Mouse (Mus musculus): ENCODE results near the gene Serpinb2. TPM values are rescaled to one million over a fixed set of nuclear protein-coding genes. Genes with fewer than 3 reads are reported as not detected.

The Serpinb2 gene
- polyA plus RNA-seq, 1 experiment from 2014 or later: 0.14 TPM

- 87% methylated on average over 1 of the region's 1 CpGs for WGBS
- Histone ChIP-seq H3K4me3 (ENCODE audit: low read length) (no peak overlapping the region), H3K9ac (ENCODE audit: low read depth, low read length) (no peak overlapping the region), H3K9me3 (ENCODE audit: control insufficient read depth, low read length) (no peaks in the 10 kb centered on the region), H3K4me2 (replicated peaks; ENCODE audit: low read depth, low read length) (no peak overlapping the region), H3K27me3 (ENCODE audit: control insufficient read depth, insufficient read depth, low read length) (no peaks in the 10 kb centered on the region), H3K4me1 (ENCODE audit: control insufficient read depth, insufficient read depth, low read length) (no peaks in the 10 kb centered on the region), H3K36me3 (ENCODE audit: control insufficient read depth, insufficient read depth, low read length) (no peaks in the 10 kb centered on the region), H3K27ac (ENCODE audit: low read depth, low read length) (no peak overlapping the region)
- no peak for ATAC-seq (ENCODE audit: low FRiP score, low TSS enrichment)
Observed at GRCm38 (mm10) chr1:107513530-107513929, 2.3 kb downstream of the Serpinb2 start.

- Histone ChIP-seq H3K4me2 (replicated peaks; ENCODE audit: low read depth, low read length) (no peak overlapping the region), H3K27ac (ENCODE audit: low read depth, low read length) (no peak overlapping the region), H3K27me3 (ENCODE audit: control insufficient read depth, insufficient read depth, low read length) (no peaks in the 10 kb centered on the region), H3K4me1 (ENCODE audit: control insufficient read depth, insufficient read depth, low read length) (no peaks in the 10 kb centered on the region), H3K36me3 (ENCODE audit: control insufficient read depth, insufficient read depth, low read length) (no peaks in the 10 kb centered on the region), H3K9ac (ENCODE audit: low read depth, low read length) (no peak overlapping the region), H3K9me3 (ENCODE audit: control insufficient read depth, low read length) (no peaks in the 10 kb centered on the region), H3K4me3 (ENCODE audit: low read length) (no peak overlapping the region)
- ATAC-seq (ENCODE audit: low FRiP score, low TSS enrichment): no peak
- 64% methylated on average over 2 of the region's 2 CpGs for WGBS
Observed at GRCm38 (mm10) chr1:107515839-107516498, 4.7 kb downstream of the Serpinb2 start.

- Histone ChIP-seq H3K4me1 (ENCODE audit: control insufficient read depth, insufficient read depth, low read length) (no peaks in the 10 kb centered on the region), H3K27ac (ENCODE audit: low read depth, low read length) (no peak overlapping the region), H3K9me3 (ENCODE audit: control insufficient read depth, low read length) (no peaks in the 10 kb centered on the region), H3K9ac (ENCODE audit: low read depth, low read length) (no peak overlapping the region), H3K27me3 (ENCODE audit: control insufficient read depth, insufficient read depth, low read length) (no peaks in the 10 kb centered on the region), H3K4me2 (replicated peaks; ENCODE audit: low read depth, low read length) (no peak overlapping the region), H3K4me3 (ENCODE audit: low read length) (no peak overlapping the region), H3K36me3 (ENCODE audit: control insufficient read depth, insufficient read depth, low read length) (no peaks in the 10 kb centered on the region)
- 75% methylated on average over 4 of the region's 4 CpGs for WGBS
- ATAC-seq (ENCODE audit: low FRiP score, low TSS enrichment): no peak
Observed at GRCm38 (mm10) chr1:107525592-107525991, 14.4 kb downstream of the Serpinb2 start.

GRCm38 (mm10) chr1:107528325-107529078, 17.3 kb downstream of the Serpinb2 start:
- Histone ChIP-seq H3K4me2 (replicated peaks; ENCODE audit: low read depth, low read length) (no peak overlapping the region), H3K4me1 (ENCODE audit: control insufficient read depth, insufficient read depth, low read length) (no peaks in the 10 kb centered on the region), H3K9ac (ENCODE audit: low read depth, low read length) (no peak overlapping the region), H3K4me3 (ENCODE audit: low read length) (no peak overlapping the region), H3K27ac (ENCODE audit: low read depth, low read length) (no peak overlapping the region), H3K27me3 (ENCODE audit: control insufficient read depth, insufficient read depth, low read length) (no peaks in the 10 kb centered on the region), H3K36me3 (ENCODE audit: control insufficient read depth, insufficient read depth, low read length) (no peaks in the 10 kb centered on the region), H3K9me3 (ENCODE audit: control insufficient read depth, low read length) (no peaks in the 10 kb centered on the region)
- WGBS: 86% methylated on average over 3 of the region's 3 CpGs
- no peak for ATAC-seq (ENCODE audit: low FRiP score, low TSS enrichment)

GRCm38 (mm10) chr1:107529365-107530052, 18.3 kb downstream of the Serpinb2 start:
- H3K27ac ChIP-seq (ENCODE audit: low read depth, low read length): no peak overlapping the region
- no peaks in the 10 kb centered on the region for H3K9me3 ChIP-seq (ENCODE audit: control insufficient read depth, low read length)
- no peaks in the 10 kb centered on the region for H3K36me3 ChIP-seq (ENCODE audit: control insufficient read depth, insufficient read depth, low read length)
- no peak for ATAC-seq (ENCODE audit: low FRiP score, low TSS enrichment)
- WGBS: 65% methylated on average over 5 of the region's 5 CpGs
- H3K27me3 ChIP-seq (ENCODE audit: control insufficient read depth, insufficient read depth, low read length): no peaks in the 10 kb centered on the region
- no peak overlapping the region for H3K4me3 ChIP-seq (ENCODE audit: low read length)
- no peak overlapping the region for H3K4me2 ChIP-seq (replicated peaks; ENCODE audit: low read depth, low read length)
- no peak overlapping the region for H3K9ac ChIP-seq (ENCODE audit: low read depth, low read length)
- no peaks in the 10 kb centered on the region for H3K4me1 ChIP-seq (ENCODE audit: control insufficient read depth, insufficient read depth, low read length)

- no peak overlapping the region for H3K27ac ChIP-seq (ENCODE audit: low read depth, low read length)
- no peaks in the 10 kb centered on the region for H3K36me3 ChIP-seq (ENCODE audit: control insufficient read depth, insufficient read depth, low read length)
- WGBS: 84% methylated on average over 3 of the region's 3 CpGs
- H3K4me2 ChIP-seq (replicated peaks; ENCODE audit: low read depth, low read length): no peak overlapping the region
- H3K27me3 ChIP-seq (ENCODE audit: control insufficient read depth, insufficient read depth, low read length): no peaks in the 10 kb centered on the region
- no peak for ATAC-seq (ENCODE audit: low FRiP score, low TSS enrichment)
- H3K4me1 ChIP-seq (ENCODE audit: control insufficient read depth, insufficient read depth, low read length): no peaks in the 10 kb centered on the region
- H3K4me3 ChIP-seq (ENCODE audit: low read length): no peak overlapping the region
- no peak overlapping the region for H3K9ac ChIP-seq (ENCODE audit: low read depth, low read length)
- H3K9me3 ChIP-seq (ENCODE audit: control insufficient read depth, low read length): no peaks in the 10 kb centered on the region
Observed at GRCm38 (mm10) chr1:107533736-107534135, 22.5 kb downstream of the Serpinb2 start.

- no peak for ATAC-seq (ENCODE audit: low FRiP score, low TSS enrichment)
- WGBS: 94% methylated on average over 1 of the region's 1 CpGs
Observed at GRCm38 (mm10) chr1:107537435-107537834, 26.2 kb downstream of the Serpinb2 start.

GRCm38 (mm10) chr1:107559494-107559893, 48.3 kb downstream of the Serpinb2 start:
- Histone ChIP-seq H3K36me3 (ENCODE audit: control insufficient read depth, insufficient read depth, low read length) (no peaks in the 10 kb centered on the region), H3K9ac (ENCODE audit: low read depth, low read length) (no peak overlapping the region)

More at GRCm38 (mm10) chr1:107537435-107537834, 26.2 kb downstream of the Serpinb2 start:
- H3K4me2 ChIP-seq (replicated peaks; ENCODE audit: low read depth, low read length): no peak overlapping the region
- H3K4me3 ChIP-seq (ENCODE audit: low read length): no peak overlapping the region
- H3K9me3 ChIP-seq (ENCODE audit: control insufficient read depth, low read length): no peaks in the 10 kb centered on the region
- H3K9ac ChIP-seq (ENCODE audit: low read depth, low read length): no peak overlapping the region
- H3K4me1 ChIP-seq (ENCODE audit: control insufficient read depth, insufficient read depth, low read length): no peaks in the 10 kb centered on the region
- no peaks in the 10 kb centered on the region for H3K27me3 ChIP-seq (ENCODE audit: control insufficient read depth, insufficient read depth, low read length)
- H3K27ac ChIP-seq (ENCODE audit: low read depth, low read length): no peak overlapping the region
- H3K36me3 ChIP-seq (ENCODE audit: control insufficient read depth, insufficient read depth, low read length): no peaks in the 10 kb centered on the region

GRCm38 (mm10) chr1:107562110-107562509, 50.9 kb downstream of the Serpinb2 start:
- Histone ChIP-seq H3K4me3 (ENCODE audit: low read length) (no peak overlapping the region), H3K36me3 (ENCODE audit: control insufficient read depth, insufficient read depth, low read length) (no peaks in the 10 kb centered on the region), H3K4me1 (ENCODE audit: control insufficient read depth, insufficient read depth, low read length) (no peaks in the 10 kb centered on the region), H3K27ac (ENCODE audit: low read depth, low read length) (no peak overlapping the region), H3K9ac (ENCODE audit: low read depth, low read length) (no peak overlapping the region), H3K4me2 (replicated peaks; ENCODE audit: low read depth, low read length) (no peak overlapping the region), H3K9me3 (ENCODE audit: control insufficient read depth, low read length) (no peaks in the 10 kb centered on the region), H3K27me3 (ENCODE audit: control insufficient read depth, insufficient read depth, low read length) (no peaks in the 10 kb centered on the region)
- ATAC-seq (ENCODE audit: low FRiP score, low TSS enrichment): no peak
- 92% methylated on average over 1 of the region's 1 CpGs for WGBS

More at GRCm38 (mm10) chr1:107559494-107559893, 48.3 kb downstream of the Serpinb2 start:
- no peak overlapping the region for H3K4me3 ChIP-seq (ENCODE audit: low read length)
- no peak overlapping the region for H3K4me2 ChIP-seq (replicated peaks; ENCODE audit: low read depth, low read length)
- ATAC-seq (ENCODE audit: low FRiP score, low TSS enrichment): no peak
- 86% methylated on average over 3 of the region's 3 CpGs for WGBS
- H3K9me3 ChIP-seq (ENCODE audit: control insufficient read depth, low read length): no peaks in the 10 kb centered on the region
- H3K27ac ChIP-seq (ENCODE audit: low read depth, low read length): no peak overlapping the region
- H3K4me1 ChIP-seq (ENCODE audit: control insufficient read depth, insufficient read depth, low read length): no peaks in the 10 kb centered on the region
- no peaks in the 10 kb centered on the region for H3K27me3 ChIP-seq (ENCODE audit: control insufficient read depth, insufficient read depth, low read length)
